Mouse (Mus musculus): ENCODE measurements around the gene Aven. TPM values are rescaled to one million over a fixed set of nuclear protein-coding genes. Genes with fewer than 3 reads are reported as not detected.

Aven gene
- polyA plus RNA-seq, 1 experiment from 2014 or later: 7.6 TPM

DNA sequence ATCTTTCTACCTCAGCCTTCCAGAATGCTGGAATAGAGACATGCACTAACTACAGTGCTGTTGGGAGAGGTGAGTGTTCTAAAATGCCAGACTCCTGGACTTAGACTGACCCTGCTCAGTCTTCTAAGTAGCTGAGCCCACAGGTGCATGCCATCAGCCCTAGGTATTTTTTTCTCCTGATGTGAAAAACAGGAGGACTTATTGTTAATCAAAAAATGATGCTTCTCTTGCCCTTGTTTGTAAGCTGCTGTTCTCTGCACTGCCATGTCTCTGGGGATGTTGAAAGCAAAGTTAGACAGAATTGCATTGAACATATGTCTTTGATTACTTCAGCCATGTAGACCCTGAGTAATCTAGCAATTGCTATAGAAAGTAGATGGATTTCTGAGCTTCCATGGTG lies 64.7 kb downstream of the Aven start:
- Histone ChIP-seq H3K4me2 (no peak overlapping the region), H3K9me3 (replicated peaks; ENCODE audit: control insufficient read depth, low read length) (no peaks in the 10 kb centered on the region), H3K27me3 (ENCODE audit: control insufficient read depth, insufficient read depth, low read length) (no peaks in the 10 kb centered on the region), H3K9ac (ENCODE audit: low read depth, low read length) (no peak overlapping the region), H3K4me3 (ENCODE audit: low read depth, low read length) (no peak overlapping the region), H3K27ac (ENCODE audit: low read depth, low read length) (no peak overlapping the region), H3K36me3 (ENCODE audit: control insufficient read depth, insufficient read depth, low read length) (no peaks in the 10 kb centered on the region), H3K4me1 (ENCODE audit: control insufficient read depth, insufficient read depth, low read length) (no peaks in the 10 kb centered on the region)
- ATAC-seq (replicated peaks; ENCODE audit: insufficient number of reproducible peaks, low FRiP score, low TSS enrichment): no peak

DNA sequence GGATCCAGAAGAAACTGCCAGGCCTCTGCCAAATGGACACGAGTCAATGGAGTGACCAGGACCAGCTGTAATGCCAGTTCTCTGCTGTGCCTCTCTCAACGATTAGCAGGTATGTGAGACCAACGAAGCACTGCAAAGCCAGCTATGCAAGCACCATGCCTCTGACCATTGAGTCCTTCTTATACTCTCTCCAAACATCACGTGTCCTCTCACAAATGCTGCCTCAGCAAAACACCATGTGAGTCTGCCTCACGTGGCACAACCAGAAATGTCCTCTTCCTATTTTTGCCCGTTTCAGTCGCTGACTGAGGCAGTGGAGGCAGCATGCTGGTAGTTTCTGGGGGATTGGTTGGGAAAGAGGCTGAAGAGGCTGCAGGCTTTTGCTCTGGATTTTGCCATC lies 68.8 kb downstream of the Aven start:
- no peak overlapping the region for H3K9ac ChIP-seq (ENCODE audit: low read depth, low read length)
- H3K36me3 ChIP-seq (ENCODE audit: control insufficient read depth, insufficient read depth, low read length): no peaks in the 10 kb centered on the region
- ATAC-seq (replicated peaks; ENCODE audit: insufficient number of reproducible peaks, low FRiP score, low TSS enrichment): no peak
- H3K27me3 ChIP-seq (ENCODE audit: control insufficient read depth, insufficient read depth, low read length): no peaks in the 10 kb centered on the region
- no peak overlapping the region for H3K4me3 ChIP-seq (ENCODE audit: low read depth, low read length)
- WGBS (ENCODE audit: insufficient replicate concordance): 87% methylated on average over 7 of the region's 7 CpGs
- H3K4me1 ChIP-seq (ENCODE audit: control insufficient read depth, insufficient read depth, low read length): no peaks in the 10 kb centered on the region
- no peak overlapping the region for H3K27ac ChIP-seq (ENCODE audit: low read depth, low read length)
- H3K9me3 ChIP-seq (replicated peaks; ENCODE audit: control insufficient read depth, low read length): no peaks in the 10 kb centered on the region
- no peak overlapping the region for H3K4me2 ChIP-seq

DNA sequence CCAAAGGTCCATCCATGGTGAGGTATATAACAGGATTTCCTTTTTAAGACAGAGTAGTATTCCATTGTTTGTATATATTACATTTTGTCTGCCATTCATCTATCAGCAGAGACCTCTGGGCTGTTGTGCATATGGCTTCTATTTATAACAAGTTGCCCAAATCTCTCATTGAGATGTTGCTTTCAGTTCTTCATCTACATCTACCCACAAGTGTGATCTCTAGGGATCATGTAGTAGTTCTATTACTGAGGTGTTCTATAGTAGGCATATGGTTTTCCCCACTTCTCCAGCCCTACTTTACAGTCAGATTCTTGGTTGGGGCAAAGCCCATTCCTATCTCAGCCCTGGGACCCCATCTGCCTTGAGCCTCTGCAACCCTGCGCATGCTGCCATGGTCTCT lies 72.3 kb downstream of the Aven start:
- H3K4me1 ChIP-seq (ENCODE audit: control insufficient read depth, insufficient read depth, low read length): no peaks in the 10 kb centered on the region
- H3K9me3 ChIP-seq (replicated peaks; ENCODE audit: control insufficient read depth, low read length): no peaks in the 10 kb centered on the region
- no peak overlapping the region for H3K4me3 ChIP-seq (ENCODE audit: low read depth, low read length)
- no peak overlapping the region for H3K27ac ChIP-seq (ENCODE audit: low read depth, low read length)
- no peaks in the 10 kb centered on the region for H3K36me3 ChIP-seq (ENCODE audit: control insufficient read depth, insufficient read depth, low read length)
- no peak overlapping the region for H3K9ac ChIP-seq (ENCODE audit: low read depth, low read length)
- H3K4me2 ChIP-seq: no peak overlapping the region
- no peaks in the 10 kb centered on the region for H3K27me3 ChIP-seq (ENCODE audit: control insufficient read depth, insufficient read depth, low read length)
- ATAC-seq (replicated peaks; ENCODE audit: insufficient number of reproducible peaks, low FRiP score, low TSS enrichment): no peak
- WGBS (ENCODE audit: insufficient replicate concordance): 100% methylated on average over 1 of the region's 1 CpGs

DNA sequence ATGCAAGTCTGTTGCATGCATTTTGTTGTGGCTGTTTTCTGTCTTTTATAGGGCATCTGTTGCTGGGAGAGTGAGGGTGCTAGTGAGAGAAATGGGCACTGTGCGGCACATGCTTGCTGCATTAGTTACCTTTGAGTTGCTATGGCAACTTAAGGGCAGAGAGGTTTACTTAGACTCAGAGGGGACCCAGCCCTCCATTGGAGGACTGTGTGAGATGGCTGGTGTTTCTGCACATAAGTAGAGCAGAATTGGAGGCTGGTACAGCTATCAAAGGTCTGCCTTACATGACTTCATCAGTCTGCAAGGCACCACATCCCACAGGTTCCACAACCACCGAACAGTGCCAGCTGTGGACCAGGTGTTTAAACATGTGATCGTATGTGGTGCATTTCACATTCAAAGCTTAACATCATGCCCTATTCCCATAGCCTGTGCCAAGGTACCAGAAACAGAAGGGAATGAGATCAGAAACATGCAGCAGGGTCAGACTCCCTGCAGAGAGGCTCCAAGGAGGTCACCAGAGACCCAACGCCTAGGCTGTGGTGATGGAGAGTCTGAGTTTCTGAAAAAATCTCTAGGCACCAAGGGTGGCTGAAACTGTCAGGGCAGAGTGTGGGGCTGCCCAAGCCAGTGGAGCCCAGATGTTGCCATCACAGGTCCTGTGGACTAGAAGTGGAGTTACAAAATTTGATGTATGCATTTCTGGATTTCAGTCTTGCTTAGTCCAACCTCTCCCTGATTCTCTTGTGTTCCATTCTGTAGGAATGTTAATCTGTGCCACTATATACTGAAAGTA lies 73.7 kb downstream of the Aven start:
- ATAC-seq (replicated peaks; ENCODE audit: insufficient number of reproducible peaks, low FRiP score, low TSS enrichment): no peak
- no peak overlapping the region for H3K27ac ChIP-seq (ENCODE audit: low read depth, low read length)
- H3K4me2 ChIP-seq: no peak overlapping the region
- no peaks in the 10 kb centered on the region for H3K27me3 ChIP-seq (ENCODE audit: control insufficient read depth, insufficient read depth, low read length)
- H3K4me1 ChIP-seq (ENCODE audit: control insufficient read depth, insufficient read depth, low read length): no peaks in the 10 kb centered on the region
- H3K4me3 ChIP-seq (ENCODE audit: low read depth, low read length): no peak overlapping the region
- no peaks in the 10 kb centered on the region for H3K9me3 ChIP-seq (replicated peaks; ENCODE audit: control insufficient read depth, low read length)
- WGBS (ENCODE audit: insufficient replicate concordance): 83% methylated on average over 4 of the region's 4 CpGs
- H3K9ac ChIP-seq (ENCODE audit: low read depth, low read length): no peak overlapping the region
- H3K36me3 ChIP-seq (ENCODE audit: control insufficient read depth, insufficient read depth, low read length): no peaks in the 10 kb centered on the region

DNA sequence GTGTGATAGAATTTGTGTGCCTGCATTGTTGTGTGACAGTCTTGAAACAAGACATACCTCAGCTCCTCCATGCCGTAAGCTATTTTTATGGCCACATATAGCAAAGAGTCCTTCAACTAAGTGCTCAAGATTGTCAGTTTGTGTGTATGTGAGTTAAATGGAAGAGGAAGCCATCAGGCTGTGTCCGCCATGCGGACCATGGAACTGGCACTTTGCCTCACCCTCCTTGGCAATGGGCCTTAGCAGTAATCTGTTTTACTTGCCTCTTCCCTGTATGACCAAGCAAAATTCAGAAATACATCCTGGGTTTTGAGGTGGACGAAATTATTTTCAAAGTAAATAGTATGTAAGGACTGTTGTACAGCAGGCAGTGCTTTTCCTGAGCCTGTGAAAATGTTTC lies 75.0 kb downstream of the Aven start:
- Histone ChIP-seq H3K27me3 (ENCODE audit: control insufficient read depth, insufficient read depth, low read length) (no peaks in the 10 kb centered on the region), H3K4me3 (ENCODE audit: low read depth, low read length) (no peak overlapping the region), H3K4me2 (no peak overlapping the region), H3K36me3 (ENCODE audit: control insufficient read depth, insufficient read depth, low read length) (no peaks in the 10 kb centered on the region), H3K4me1 (ENCODE audit: control insufficient read depth, insufficient read depth, low read length) (no peaks in the 10 kb centered on the region), H3K9me3 (replicated peaks; ENCODE audit: control insufficient read depth, low read length) (no peaks in the 10 kb centered on the region), H3K9ac (ENCODE audit: low read depth, low read length) (no peak overlapping the region), H3K27ac (ENCODE audit: low read depth, low read length) (no peak overlapping the region)
- 77% methylated on average over 4 of the region's 4 CpGs for WGBS (ENCODE audit: insufficient replicate concordance)
- no peak for ATAC-seq (replicated peaks; ENCODE audit: insufficient number of reproducible peaks, low FRiP score, low TSS enrichment)

DNA sequence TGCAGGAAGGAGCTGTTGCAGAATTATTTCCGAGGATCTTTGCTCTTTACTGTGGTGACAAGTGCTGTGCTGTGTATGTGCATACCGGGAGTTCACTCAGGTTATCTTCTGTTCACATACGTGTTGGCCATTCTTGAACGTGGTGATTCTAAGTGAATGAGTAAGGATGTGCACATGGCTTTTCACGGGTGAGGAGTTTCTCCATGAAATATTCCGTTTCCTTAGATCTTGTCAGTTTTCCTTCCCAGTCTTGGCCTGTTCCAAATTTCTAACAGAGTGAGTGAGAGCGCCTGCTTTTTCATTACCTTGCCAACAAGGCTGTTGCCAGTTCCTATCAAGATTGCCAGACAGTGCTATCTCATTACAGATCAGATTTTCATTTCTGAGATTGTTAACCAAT lies 98.2 kb downstream of the Aven start:
- Histone ChIP-seq H3K9me3 (replicated peaks; ENCODE audit: control insufficient read depth, low read length) (no peaks in the 10 kb centered on the region), H3K4me2 (no peak overlapping the region), H3K4me1 (ENCODE audit: control insufficient read depth, insufficient read depth, low read length) (no peaks in the 10 kb centered on the region), H3K27me3 (ENCODE audit: control insufficient read depth, insufficient read depth, low read length) (no peaks in the 10 kb centered on the region), H3K4me3 (ENCODE audit: low read depth, low read length) (no peak overlapping the region), H3K36me3 (ENCODE audit: control insufficient read depth, insufficient read depth, low read length) (no peaks in the 10 kb centered on the region), H3K9ac (ENCODE audit: low read depth, low read length) (no peak overlapping the region), H3K27ac (ENCODE audit: low read depth, low read length) (no peak overlapping the region)
- ATAC-seq (replicated peaks; ENCODE audit: insufficient number of reproducible peaks, low FRiP score, low TSS enrichment): no peak
- WGBS (ENCODE audit: insufficient replicate concordance): 77% methylated on average over 7 of the region's 7 CpGs

DNA sequence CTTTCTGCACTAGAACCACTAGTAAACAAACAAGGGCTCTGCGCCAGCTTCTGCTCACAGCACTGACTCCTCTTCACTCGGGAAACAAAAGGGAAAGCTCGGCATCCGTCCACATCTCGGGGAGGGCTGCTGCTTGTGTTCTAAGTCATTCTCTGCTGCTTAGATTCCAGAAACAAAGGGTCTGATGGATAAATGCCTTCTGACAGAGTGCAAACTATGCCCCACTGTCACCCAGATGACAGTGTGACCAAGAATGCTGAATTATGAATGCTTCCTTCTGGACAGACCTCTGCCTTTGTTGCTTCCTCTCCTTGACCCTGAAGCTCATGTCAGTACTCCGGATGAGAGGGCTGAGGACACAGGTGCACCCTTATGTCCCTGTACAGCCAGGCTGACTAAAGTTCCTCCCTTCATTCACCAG lies 98.7 kb downstream of the Aven start:
- 73% methylated on average over 6 of the region's 6 CpGs for WGBS (ENCODE audit: insufficient replicate concordance)
- no peak overlapping the region for H3K9ac ChIP-seq (ENCODE audit: low read depth, low read length)
- no peaks in the 10 kb centered on the region for H3K36me3 ChIP-seq (ENCODE audit: control insufficient read depth, insufficient read depth, low read length)
- no peak for ATAC-seq (replicated peaks; ENCODE audit: insufficient number of reproducible peaks, low FRiP score, low TSS enrichment)
- no peaks in the 10 kb centered on the region for H3K9me3 ChIP-seq (replicated peaks; ENCODE audit: control insufficient read depth, low read length)
- no peaks in the 10 kb centered on the region for H3K4me1 ChIP-seq (ENCODE audit: control insufficient read depth, insufficient read depth, low read length)
- no peak overlapping the region for H3K4me2 ChIP-seq
- H3K4me3 ChIP-seq (ENCODE audit: low read depth, low read length): no peak overlapping the region
- H3K27ac ChIP-seq (ENCODE audit: low read depth, low read length): no peak overlapping the region
- no peaks in the 10 kb centered on the region for H3K27me3 ChIP-seq (ENCODE audit: control insufficient read depth, insufficient read depth, low read length)

DNA sequence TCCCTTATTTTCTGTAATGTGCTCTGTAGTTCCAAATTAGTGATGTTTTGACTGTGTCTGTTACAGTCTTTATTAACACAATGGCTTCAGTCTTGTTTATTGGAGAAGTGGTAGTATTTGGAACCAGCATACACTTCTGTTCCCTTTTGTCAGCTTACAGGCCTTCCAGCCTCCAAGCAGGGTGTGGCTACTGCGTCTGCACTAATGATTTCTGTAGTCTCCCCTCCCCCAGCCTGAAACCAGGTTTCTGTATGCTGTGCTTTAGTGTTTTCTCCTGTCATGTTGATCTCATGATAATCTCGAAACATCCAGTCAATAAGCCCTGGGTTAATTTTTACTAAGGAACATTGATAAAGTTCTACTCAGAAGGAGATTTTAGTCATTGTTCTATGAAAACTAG lies 100.6 kb downstream of the Aven start:
- no peak for ATAC-seq (replicated peaks; ENCODE audit: insufficient number of reproducible peaks, low FRiP score, low TSS enrichment)
- H3K4me1 ChIP-seq (ENCODE audit: control insufficient read depth, insufficient read depth, low read length): no peaks in the 10 kb centered on the region
- 59% methylated on average over 2 of the region's 2 CpGs for WGBS (ENCODE audit: insufficient replicate concordance)

DNA sequence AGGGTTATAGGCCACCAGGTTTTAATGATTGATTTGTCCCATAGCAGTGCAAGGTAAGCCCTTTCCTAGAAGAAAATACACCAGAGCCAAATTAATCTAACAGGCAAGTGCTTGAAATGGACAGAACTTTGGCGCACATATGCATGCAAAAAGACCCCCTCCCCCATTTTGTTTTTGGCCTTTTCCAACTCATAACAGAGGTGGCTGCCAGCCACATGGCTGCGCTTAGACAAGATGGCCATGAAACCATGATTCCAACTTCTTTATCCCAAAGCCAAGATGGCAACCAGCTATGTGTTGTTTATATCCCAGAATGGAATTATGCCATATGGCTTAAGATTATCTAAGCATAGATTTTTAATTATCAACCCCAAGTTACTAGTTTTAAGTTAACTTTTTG lies 101.0 kb downstream of the Aven start:
- Histone ChIP-seq H3K9ac (ENCODE audit: low read depth, low read length) (no peak overlapping the region), H3K27me3 (ENCODE audit: control insufficient read depth, insufficient read depth, low read length) (no peaks in the 10 kb centered on the region), H3K4me3 (ENCODE audit: low read depth, low read length) (no peak overlapping the region), H3K4me1 (ENCODE audit: control insufficient read depth, insufficient read depth, low read length) (no peaks in the 10 kb centered on the region), H3K36me3 (ENCODE audit: control insufficient read depth, insufficient read depth, low read length) (no peaks in the 10 kb centered on the region), H3K4me2 (no peak overlapping the region), H3K9me3 (replicated peaks; ENCODE audit: control insufficient read depth, low read length) (no peaks in the 10 kb centered on the region), H3K27ac (ENCODE audit: low read depth, low read length) (no peak overlapping the region)
- WGBS (ENCODE audit: insufficient replicate concordance): 87% methylated on average over 2 of the region's 2 CpGs
- no peak for ATAC-seq (replicated peaks; ENCODE audit: insufficient number of reproducible peaks, low FRiP score, low TSS enrichment)

More for the DNA sequence above, 100.6 kb downstream of the Aven start:
- no peak overlapping the region for H3K4me2 ChIP-seq
- H3K27ac ChIP-seq (ENCODE audit: low read depth, low read length): no peak overlapping the region
- no peak overlapping the region for H3K4me3 ChIP-seq (ENCODE audit: low read depth, low read length)
- no peaks in the 10 kb centered on the region for H3K9me3 ChIP-seq (replicated peaks; ENCODE audit: control insufficient read depth, low read length)
- H3K9ac ChIP-seq (ENCODE audit: low read depth, low read length): no peak overlapping the region
- H3K27me3 ChIP-seq (ENCODE audit: control insufficient read depth, insufficient read depth, low read length): no peaks in the 10 kb centered on the region
- H3K36me3 ChIP-seq (ENCODE audit: control insufficient read depth, insufficient read depth, low read length): no peaks in the 10 kb centered on the region
